Mouse (Mus musculus): ENCODE data around the gene Nags. TPM values are rescaled to one million over a fixed set of nuclear protein-coding genes. Genes with fewer than 3 reads are reported as not detected.
"Not testable (repeated sequence)": the region's sequence is repeated elsewhere in the genome, so short reads cannot be mapped to it uniquely, and the experiment has no call there.

Gene Nags
- polyA plus RNA-seq, 1 experiment from 2014 or later: not detected

DNA sequence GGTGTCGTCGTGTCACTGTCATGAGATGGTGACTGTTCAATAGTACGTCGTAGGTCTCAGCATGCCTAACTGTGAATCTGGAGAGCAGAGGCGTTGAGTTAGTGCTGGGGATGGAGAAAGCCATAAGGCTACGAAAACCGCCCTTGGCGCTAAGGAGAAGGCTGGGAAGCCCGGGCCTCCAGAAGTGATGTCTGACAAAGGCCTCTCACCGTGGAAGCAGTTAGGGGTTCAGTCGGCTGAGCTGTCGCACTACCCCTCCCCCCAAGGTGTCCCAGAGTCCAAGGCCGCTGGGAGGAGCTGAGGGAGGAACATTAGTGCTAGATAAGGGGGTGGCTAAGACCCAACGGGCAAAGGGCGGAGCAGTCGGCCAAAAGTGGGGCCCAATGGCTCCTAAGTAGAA lies 692 bp downstream of the Nags start:
- H3K9ac ChIP-seq (ENCODE audit: low read length): no peak overlapping the region
- H3K36me3 ChIP-seq (ENCODE audit: control insufficient read depth, insufficient read depth, low read length): no peaks in the 10 kb centered on the region
- no peak overlapping the region for H3K4me3 ChIP-seq (ENCODE audit: low read depth, low read length)
- peaks cover 24% of the 10 kb centered on the region for H3K27me3 ChIP-seq (ENCODE audit: control insufficient read depth, insufficient read depth, low read length)
- DNase-seq (ENCODE audit: low spot score) (no peak), ATAC-seq (ENCODE audit: low FRiP score, low TSS enrichment) (0 out of 2 replicates have a peak, but pooled peaks have one; percentile 16)
- no peak overlapping the region for H3K27ac ChIP-seq (replicated peaks)
- WGBS: 9% methylated on average over 16 of the region's 16 CpGs
- TF ChIP-seq EP300 (optimal IDR thresholded peaks at IDR 0.05) (no peak), CTCF (IDR thresholded peaks at IDR 0.05; ENCODE audit: low read depth) (no peak)
- no peaks in the 10 kb centered on the region for H3K9me3 ChIP-seq (ENCODE audit: control insufficient read depth, low read length)
- H3K4me1 ChIP-seq (replicated peaks; ENCODE audit: control insufficient read depth, insufficient read depth): no peaks in the 10 kb centered on the region
- H3K4me2 ChIP-seq (replicated peaks; ENCODE audit: low read depth): peak overlapping the region; percentile 14; the same call in 1 of the 2 replicates

- Histone ChIP-seq H3K36me3 (ENCODE audit: control insufficient read depth, insufficient read depth, low read length) (no peaks in the 10 kb centered on the region), H3K4me3 (ENCODE audit: low read depth, low read length) (no peak overlapping the region), H3K9ac (ENCODE audit: low read length) (no peak overlapping the region), H3K27ac (replicated peaks) (no peak overlapping the region), H3K9me3 (ENCODE audit: control insufficient read depth, low read length) (no peaks in the 10 kb centered on the region), H3K4me1 (replicated peaks; ENCODE audit: control insufficient read depth, insufficient read depth) (no peaks in the 10 kb centered on the region), H3K27me3 (ENCODE audit: control insufficient read depth, insufficient read depth, low read length) (peaks cover 24% of the 10 kb centered on the region), H3K4me2 (replicated peaks; ENCODE audit: low read depth) (no peak overlapping the region)
- ATAC-seq (ENCODE audit: low FRiP score, low TSS enrichment): no peak
- no peak for TF ChIP-seq EP300 (optimal IDR thresholded peaks at IDR 0.05)
- no peak for TF ChIP-seq CTCF (IDR thresholded peaks at IDR 0.05; ENCODE audit: low read depth)
- WGBS: 16% methylated on average over 17 of the region's 17 CpGs
- DNase-seq (ENCODE audit: low spot score): no peak
Observed at GRCm38 (mm10) chr11:102146531-102146930, 1.2 kb downstream of the Nags start.

DNA sequence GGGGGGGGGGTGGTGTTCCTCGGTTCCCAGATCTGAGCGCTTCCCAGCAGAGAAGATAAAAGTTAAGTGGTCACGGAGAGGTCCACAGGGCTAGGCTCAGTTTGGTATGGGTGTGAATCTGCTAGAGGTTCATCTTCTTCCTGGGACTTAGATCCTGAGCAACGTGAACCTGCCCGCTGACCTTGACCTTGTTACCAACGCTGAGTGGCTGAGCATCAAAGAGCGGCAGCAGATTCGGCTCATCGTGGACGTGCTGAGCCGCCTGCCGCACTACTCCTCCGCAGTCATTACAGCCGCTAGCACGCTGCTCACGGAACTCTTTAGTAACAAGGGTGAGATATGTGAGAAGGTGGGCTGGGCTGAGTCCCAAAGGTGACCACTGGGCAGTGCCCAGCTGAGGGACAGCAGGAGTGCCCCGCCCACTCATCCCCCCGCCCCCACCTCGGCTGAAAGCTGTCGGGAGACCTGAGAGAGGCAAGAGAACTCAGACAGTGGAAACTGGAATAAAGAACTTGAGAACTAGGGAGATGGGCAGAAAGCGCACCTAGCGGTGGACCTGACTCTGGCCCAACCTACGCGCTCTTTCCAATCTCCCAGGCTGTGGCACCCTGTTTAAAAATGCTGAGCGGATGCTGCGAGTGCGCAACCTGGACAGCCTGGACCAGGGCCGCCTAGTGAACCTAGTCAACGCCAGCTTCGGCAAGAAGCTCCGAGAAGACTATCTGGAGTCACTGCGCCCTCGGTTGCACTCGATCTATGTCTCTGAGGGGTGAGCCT lies 2.1 kb downstream of the Nags start:
- H3K4me3 ChIP-seq (ENCODE audit: low read depth, low read length): no peak overlapping the region
- TF ChIP-seq CTCF (IDR thresholded peaks at IDR 0.05; ENCODE audit: low read depth) (peak; percentile 25; the same call in 1 of the 2 replicates), EP300 (optimal IDR thresholded peaks at IDR 0.05) (no peak)

DNA sequence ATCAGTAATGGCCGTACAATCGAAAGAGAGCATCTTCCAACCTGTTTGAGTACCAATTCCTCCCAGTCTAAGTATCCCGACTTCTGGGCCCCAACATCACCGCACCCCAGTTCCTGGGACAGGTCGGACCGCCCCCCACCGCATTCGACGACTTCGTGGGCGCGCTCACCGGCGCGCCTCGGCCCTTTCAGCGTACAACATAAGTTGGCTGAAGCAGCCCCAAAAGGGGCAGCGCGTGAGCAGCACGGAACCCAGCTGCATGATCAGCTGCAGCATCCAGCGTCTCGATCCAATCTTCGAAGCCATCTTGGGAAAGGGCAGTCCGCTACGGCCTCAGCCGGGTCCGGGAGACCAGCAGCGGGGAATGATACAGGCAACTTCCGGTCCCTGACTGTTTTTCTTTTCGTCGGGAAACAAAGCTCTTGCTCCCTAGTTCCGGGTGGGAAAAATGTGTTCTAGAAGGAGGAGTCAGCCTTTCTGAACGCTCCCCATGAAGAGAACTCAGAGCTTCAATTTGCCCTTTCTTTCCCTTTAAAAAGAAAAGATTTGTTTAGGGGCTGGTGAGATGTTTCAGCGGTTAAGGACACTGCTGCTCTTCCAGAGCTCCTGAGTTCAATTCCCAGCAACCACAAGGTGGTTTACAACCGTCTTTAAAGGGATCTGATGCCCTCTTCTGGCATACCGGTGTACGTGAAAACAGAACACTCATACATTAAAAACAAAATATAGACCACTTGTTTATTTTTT lies 10.9 kb downstream of the Nags start, which contains the start of gene Tmem101:
Gene Tmem101, minus strand, starts transcription at position 366 of the 747 bp plus-strand sequence.
- TF ChIP-seq CTCF (IDR thresholded peaks at IDR 0.05; ENCODE audit: low read depth) (peak; percentile 63), EP300 (optimal IDR thresholded peaks at IDR 0.05) (no peak)
- peak within 1 kb of the TSS; percentile 67 for H3K27ac ChIP-seq (replicated peaks)

More for the DNA sequence above, 2.1 kb downstream of the Nags start:
- Histone ChIP-seq H3K27me3 (ENCODE audit: control insufficient read depth, insufficient read depth, low read length) (peaks cover 24% of the 10 kb centered on the region), H3K4me2 (replicated peaks; ENCODE audit: low read depth) (no peak overlapping the region), H3K4me1 (replicated peaks; ENCODE audit: control insufficient read depth, insufficient read depth) (no peaks in the 10 kb centered on the region), H3K9ac (ENCODE audit: low read length) (no peak overlapping the region), H3K27ac (replicated peaks) (no peak overlapping the region), H3K36me3 (ENCODE audit: control insufficient read depth, insufficient read depth, low read length) (no peaks in the 10 kb centered on the region), H3K9me3 (ENCODE audit: control insufficient read depth, low read length) (no peaks in the 10 kb centered on the region)
- WGBS: 15% methylated on average over 34 of the region's 34 CpGs
- no peak for ATAC-seq (ENCODE audit: low FRiP score, low TSS enrichment)
- no peak for DNase-seq (ENCODE audit: low spot score)

DNA sequence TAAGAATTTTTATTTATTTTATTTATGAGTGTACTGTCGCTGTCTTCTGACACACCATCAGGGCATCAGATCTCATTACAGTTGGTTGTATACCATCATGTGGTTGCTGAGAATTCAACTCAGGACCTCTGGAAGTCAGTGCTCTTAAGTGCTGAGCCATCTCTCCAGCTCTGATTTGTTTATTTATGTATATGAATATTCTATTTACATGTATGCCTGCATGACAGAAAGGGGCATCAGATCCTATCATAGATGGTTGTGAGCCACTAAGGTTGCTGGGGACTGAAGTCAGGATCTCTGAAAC lies 11.4 kb downstream of the Nags start:
- H3K27ac ChIP-seq (replicated peaks): no peak overlapping the region
- peak overlapping the region; percentile 68; the same call in 1 of the 2 replicates for H3K4me3 ChIP-seq (ENCODE audit: low read depth, low read length)
- TF ChIP-seq EP300 (optimal IDR thresholded peaks at IDR 0.05) (no peak), CTCF (IDR thresholded peaks at IDR 0.05; ENCODE audit: low read depth) (no peak)
- peak overlapping the region; percentile 92; the same call in 1 of the 2 replicates for H3K4me2 ChIP-seq (replicated peaks; ENCODE audit: low read depth)
- ATAC-seq (ENCODE audit: low FRiP score, low TSS enrichment): 0 out of 2 replicates have a peak, but pooled peaks have one; percentile 0
- H3K9ac ChIP-seq (ENCODE audit: low read length): no peak overlapping the region
- WGBS: 9% methylated on average over 1 of the region's 1 CpGs
- no peaks in the 10 kb centered on the region for H3K9me3 ChIP-seq (ENCODE audit: control insufficient read depth, low read length)
- no peaks in the 10 kb centered on the region for H3K27me3 ChIP-seq (ENCODE audit: control insufficient read depth, insufficient read depth, low read length)
- H3K36me3 ChIP-seq (ENCODE audit: control insufficient read depth, insufficient read depth, low read length): 0 out of 2 replicates have a peak, but pooled peaks cover 2% of the 10 kb centered on the region
- no peak for DNase-seq (ENCODE audit: low spot score)
- H3K4me1 ChIP-seq (replicated peaks; ENCODE audit: control insufficient read depth, insufficient read depth): no peaks in the 10 kb centered on the region

More for the DNA sequence above, 10.9 kb downstream of the Nags start, which contains the start of gene Tmem101:
- ATAC-seq (ENCODE audit: low FRiP score, low TSS enrichment): peak; percentile 87
- H3K9ac ChIP-seq (ENCODE audit: low read length): peak within 1 kb of the TSS; percentile 71
- H3K4me2 ChIP-seq (replicated peaks; ENCODE audit: low read depth): peak within 1 kb of the TSS; percentile 92
- H3K9me3 ChIP-seq (ENCODE audit: control insufficient read depth, low read length): no peaks in the 10 kb centered on the region
- WGBS: under 1% methylated on average over 37 of the region's 37 CpGs
- H3K4me1 ChIP-seq (replicated peaks; ENCODE audit: control insufficient read depth, insufficient read depth): no peaks in the 10 kb centered on the region
- H3K36me3 ChIP-seq (ENCODE audit: control insufficient read depth, insufficient read depth, low read length): 0 out of 2 replicates have a peak, but pooled peaks cover 2% of the 10 kb centered on the region
- H3K27me3 ChIP-seq (ENCODE audit: control insufficient read depth, insufficient read depth, low read length): no peaks in the 10 kb centered on the region
- peak within 1 kb of the TSS; percentile 68 for H3K4me3 ChIP-seq (ENCODE audit: low read depth, low read length)
- DNase-seq (ENCODE audit: low spot score): peak; percentile 91

DNA sequence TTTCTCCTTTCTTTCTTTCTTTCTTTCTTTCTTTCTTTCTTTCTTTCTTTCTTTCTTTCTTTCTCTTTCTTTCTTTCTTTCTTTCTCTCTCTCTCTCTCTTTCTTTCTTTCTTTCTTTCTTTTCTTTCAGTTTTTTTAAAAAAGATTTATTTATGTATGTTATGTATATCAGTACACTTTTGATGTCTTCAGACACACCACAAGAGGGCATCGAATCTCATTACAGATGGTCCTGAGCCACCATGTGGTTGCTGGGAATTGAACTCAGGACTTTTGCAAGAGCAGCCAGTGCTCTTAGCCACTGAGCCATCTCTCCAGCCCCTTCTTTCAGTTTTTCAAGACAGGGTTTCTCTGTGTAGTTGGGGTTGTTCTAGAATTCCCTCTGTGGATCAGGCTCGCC lies 12.7 kb downstream of the Nags start:
- not testable (repeated sequence) for H3K27me3 ChIP-seq (ENCODE audit: control insufficient read depth, insufficient read depth, low read length); H3K4me2 ChIP-seq (replicated peaks; ENCODE audit: low read depth); H3K9ac ChIP-seq (ENCODE audit: low read length); ATAC-seq (ENCODE audit: low FRiP score, low TSS enrichment); H3K4me3 ChIP-seq (ENCODE audit: low read depth, low read length); H3K9me3 ChIP-seq (ENCODE audit: control insufficient read depth, low read length); H3K36me3 ChIP-seq (ENCODE audit: control insufficient read depth, insufficient read depth, low read length); H3K4me1 ChIP-seq (replicated peaks; ENCODE audit: control insufficient read depth, insufficient read depth); DNase-seq (ENCODE audit: low spot score); H3K27ac ChIP-seq (replicated peaks)
- WGBS: 75% methylated on average over 2 of the region's 2 CpGs

Data from stomach, postnatal 0 days (tissue).